Comparison of ENCODE assay signal across 10 mouse cellular contexts in genomic region chr5:122898153-122898552, GRCm38 (mm10). TPM values are rescaled to one million over a fixed set of nuclear protein-coding genes. Genes with fewer than 3 reads are reported as not detected.
A peak's percentile ranks its signal among the peaks of the same experiment; 100 is the strongest.
DNase-seq lines count a peak whose midpoint lies in the region; ATAC-seq and TF ChIP-seq lines count a peak whose summit lies in the region.
"Had no signal": no experiment of that assay in that cellular context is flagged by ENCODE, and none has a peak within 500 bp of the region (broad histone marks: within the 10 kb centered on the region; RNA-seq: fewer than 3 reads in every experiment).

No protein-coding gene starts in this region.

- H3K9me3 ChIP-seq in liver, embryonic 11.5 days (ENCODE audit: control insufficient read depth, low read length), result no peaks in the 10 kb centered on the region
- H3K9me3 ChIP-seq in forebrain, embryonic 14.5 days (replicated peaks; ENCODE audit: control insufficient read depth, low read length), result no peaks in the 10 kb centered on the region
- no peaks in the 10 kb centered on the region for H3K9me3 ChIP-seq in limb, embryonic 13.5 days
- H3K9me3 ChIP-seq in midbrain, embryonic 16.5 days (replicated peaks; ENCODE audit: control insufficient read depth, low read length, poor library complexity, severe bottlenecking), result no peaks in the 10 kb centered on the region
- no peaks in the 10 kb centered on the region for H3K9me3 ChIP-seq in intestine, embryonic 15.5 days

- H3K27me3 ChIP-seq in liver, embryonic 11.5 days (replicated peaks; ENCODE audit: control insufficient read depth, insufficient read depth, low read length), result no peaks in the 10 kb centered on the region
- no peaks in the 10 kb centered on the region for H3K27me3 ChIP-seq in forebrain, embryonic 14.5 days (replicated peaks; ENCODE audit: control insufficient read depth, insufficient read depth, low read length)
- no peaks in the 10 kb centered on the region for H3K27me3 ChIP-seq in limb, embryonic 13.5 days
- H3K27me3 ChIP-seq in midbrain, embryonic 16.5 days (ENCODE audit: control insufficient read depth, insufficient read depth, low read depth, low read length), result no peaks in the 10 kb centered on the region
- no peaks in the 10 kb centered on the region for H3K27me3 ChIP-seq in intestine, embryonic 15.5 days (replicated peaks)
- no peaks in the 10 kb centered on the region for H3K27me3 ChIP-seq in heart, adult 2 months (ENCODE audit: control insufficient read depth, insufficient read depth, low read length)

- H3K9ac ChIP-seq in liver, embryonic 11.5 days (ENCODE audit: low read depth, low read length), result no peak overlapping the region
- peak overlapping the region; percentile 89 for H3K9ac ChIP-seq in forebrain, embryonic 14.5 days (ENCODE audit: low read length)
- peak overlapping the region; percentile 95; the same call in 1 of the 2 replicates for H3K9ac ChIP-seq in limb, embryonic 13.5 days
- H3K9ac ChIP-seq in midbrain, embryonic 16.5 days (ENCODE audit: low read depth, low read length), result no peak overlapping the region
- no peak overlapping the region for H3K9ac ChIP-seq in intestine, embryonic 15.5 days
- no peak overlapping the region for H3K9ac ChIP-seq in heart, adult 2 months (ENCODE audit: low read depth, low read length)

- WGBS in liver, embryonic 11.5 days, result 75% methylated on average over 6 of the region's 6 CpGs
- 83% methylated on average over 6 of the region's 6 CpGs for WGBS in forebrain, embryonic 14.5 days
- WGBS in limb, embryonic 13.5 days, result 68% methylated on average over 6 of the region's 6 CpGs
- 75% methylated on average over 6 of the region's 6 CpGs for WGBS in midbrain, embryonic 16.5 days
- WGBS in intestine, embryonic 15.5 days, result 84% methylated on average over 6 of the region's 6 CpGs
- 88% methylated on average over 6 of the region's 6 CpGs for WGBS in heart, adult 2 months

- no peak for TF ChIP-seq CTCF in heart, adult 2 months (IDR thresholded peaks at IDR 0.05)

- intact Hi-C loops in heart, adult 2 months (cut with DNase I), result no loop called here

- TF ChIP-seq EP300 in heart, adult 2 months (IDR thresholded peaks at IDR 0.05; ENCODE audit: insufficient read depth, low read depth, low read length), result no peak

- peak overlapping the region; percentile 92 for H3K4me2 ChIP-seq in liver, embryonic 11.5 days
- peak overlapping the region; percentile 77 for H3K4me2 ChIP-seq in forebrain, embryonic 14.5 days (ENCODE audit: low read length)
- H3K4me2 ChIP-seq in limb, embryonic 13.5 days (replicated peaks), result peak overlapping the region; percentile 76
- peak overlapping the region; percentile 78 for H3K4me2 ChIP-seq in midbrain, embryonic 16.5 days (ENCODE audit: low read length)
- H3K4me2 ChIP-seq in intestine, embryonic 15.5 days (replicated peaks), result no peak overlapping the region

- peaks cover 5% of the 10 kb centered on the region; the same call in 1 of the 2 replicates for H3K79me2 ChIP-seq in heart, adult 2 months (replicated peaks; ENCODE audit: control insufficient read depth, insufficient read depth, low read length)

- H3K4me1 ChIP-seq in liver, embryonic 11.5 days (replicated peaks; ENCODE audit: control insufficient read depth, insufficient read depth, low read length), result peaks cover 49% of the 10 kb centered on the region
- peaks cover 21% of the 10 kb centered on the region for H3K4me1 ChIP-seq in forebrain, embryonic 14.5 days (ENCODE audit: control insufficient read depth, insufficient read depth, low read length)
- peaks cover 40% of the 10 kb centered on the region for H3K4me1 ChIP-seq in limb, embryonic 13.5 days
- H3K4me1 ChIP-seq in midbrain, embryonic 16.5 days (ENCODE audit: control insufficient read depth, insufficient read depth, low read length), result peaks cover 41% of the 10 kb centered on the region
- peaks cover 9% of the 10 kb centered on the region; the same call in 1 of the 2 replicates for H3K4me1 ChIP-seq in intestine, embryonic 15.5 days (replicated peaks)
- peaks cover 3% of the 10 kb centered on the region for H3K4me1 ChIP-seq in heart, adult 2 months (ENCODE audit: control insufficient read depth, insufficient read depth, low read length)

- no peak for ATAC-seq in liver, embryonic 11.5 days (replicated peaks; ENCODE audit: low FRiP score)
- ATAC-seq in forebrain, embryonic 14.5 days, result no peak
- no peak for ATAC-seq in limb, embryonic 13.5 days (ENCODE audit: low FRiP score, low read depth)
- ATAC-seq in midbrain, embryonic 16.5 days, result no peak
- ATAC-seq in intestine, embryonic 15.5 days, result no peak

- TF ChIP-seq POLR2A in heart, adult 2 months (IDR thresholded peaks at IDR 0.05; ENCODE audit: insufficient read depth, low read depth, low read length), result no peak

- 0 out of 2 replicates have a peak overlapping the region, but pooled peaks have one; percentile 8 for H3K4me3 ChIP-seq in liver, embryonic 11.5 days (ENCODE audit: low read depth, low read length)
- H3K4me3 ChIP-seq in forebrain, embryonic 14.5 days (ENCODE audit: low read depth, low read length), result peak overlapping the region; percentile 88; the same call in 1 of the 2 replicates
- peak overlapping the region; percentile 92; the same call in 1 of the 2 replicates for H3K4me3 ChIP-seq in limb, embryonic 13.5 days
- H3K4me3 ChIP-seq in midbrain, embryonic 16.5 days (ENCODE audit: low read depth, low read length), result peak overlapping the region; percentile 92; the same call in 1 of the 2 replicates
- H3K4me3 ChIP-seq in intestine, embryonic 15.5 days (replicated peaks), result no peak overlapping the region
- no peak overlapping the region for H3K4me3 ChIP-seq in heart, adult 2 months

- DNase-seq in liver, embryonic 11.5 days (ENCODE audit: low spot score), result no peak
- DNase-seq in liver, result no peak
- no peak for DNase-seq in forebrain, embryonic 14.5 days (ENCODE audit: low spot score)
- no peak for DNase-seq in layer of hippocampus, postnatal 25 days (ENCODE audit: extremely low spot score in 1 of 2, low spot score in 1 of 2)
- no peak for DNase-seq in heart, adult 2 months
- DNase-seq: cerebellum, adult 8-10 months; kidney, postnatal 36 days had no signal

- no peaks in the 10 kb centered on the region for H3K36me3 ChIP-seq in liver, embryonic 11.5 days (ENCODE audit: control insufficient read depth, insufficient read depth, low read length)
- no peaks in the 10 kb centered on the region for H3K36me3 ChIP-seq in forebrain, embryonic 14.5 days (ENCODE audit: control insufficient read depth, insufficient read depth, low read length)
- no peaks in the 10 kb centered on the region for H3K36me3 ChIP-seq in limb, embryonic 13.5 days
- H3K36me3 ChIP-seq in midbrain, embryonic 16.5 days (ENCODE audit: control insufficient read depth, insufficient read depth, low read length), result no peaks in the 10 kb centered on the region
- no peaks in the 10 kb centered on the region for H3K36me3 ChIP-seq in intestine, embryonic 15.5 days
- no peaks in the 10 kb centered on the region for H3K36me3 ChIP-seq in heart, adult 2 months (ENCODE audit: control insufficient read depth, insufficient read depth, low read length)

- H3K27ac ChIP-seq in liver, embryonic 11.5 days (ENCODE audit: low read depth, low read length), result no peak overlapping the region
- no peak overlapping the region for H3K27ac ChIP-seq in forebrain, embryonic 14.5 days (ENCODE audit: low read depth, low read length)
- H3K27ac ChIP-seq in limb, embryonic 13.5 days, result no peak overlapping the region
- H3K27ac ChIP-seq in midbrain, embryonic 16.5 days (ENCODE audit: low read length), result no peak overlapping the region
- no peak overlapping the region for H3K27ac ChIP-seq in intestine, embryonic 15.5 days
- no peak overlapping the region for H3K27ac ChIP-seq in heart, adult 2 months

RNA-seq across cellular contexts. Expression of gene Rnf34, which starts 48.3 kb away (rescaled TPM):
- 24.6 and 26.5 TPM in 2 replicates for polyA plus RNA-seq in liver, embryonic 11.5 days (2014; fragmentation: Nextera tagmentation; extraction: Ambion mirVana)
- 48.9 and 54.3 TPM in 2 replicates for polyA plus RNA-seq in forebrain, embryonic 14.5 days (2014; fragmentation: Nextera tagmentation; extraction: Ambion mirVana)
- polyA plus RNA-seq in limb, embryonic 13.5 days (2015; fragmentation: Nextera tagmentation; extraction: Ambion mirVana), result 41.8 and 42.4 TPM in 2 replicates
- polyA plus RNA-seq in midbrain, embryonic 16.5 days (2015; fragmentation: Nextera tagmentation; extraction: Ambion mirVana), result 48.3 and 50.7 TPM in 2 replicates
- total RNA-seq in layer of hippocampus, postnatal 25 days (2021), result 10 to 100 TPM; 58.0 TPM
- 25.9 and 30.7 TPM in 2 replicates for polyA plus RNA-seq in intestine, embryonic 15.5 days (2015; fragmentation: Nextera tagmentation; extraction: Ambion mirVana)
- total RNA-seq in heart, adult 2 months (2021), result 10 to 100 TPM; 26.1 to 33.3 TPM
- 10.5 and 21.8 TPM in 2 replicates for polyA plus RNA-seq in heart, adult 2 months (2012; rRNA removed)

Comparison
In these comparisons a context has a peak if more than half of its experiments do, and no peak if none do; other contexts are left out.
1. H3K4me3 ChIP-seq: peak in liver, embryonic 11.5 days (single experiment), forebrain, embryonic 14.5 days (single experiment), limb, embryonic 13.5 days (single experiment) and midbrain, embryonic 16.5 days (single experiment); none in intestine, embryonic 15.5 days (single experiment) and heart, adult 2 months (single experiment).
2. H3K9ac ChIP-seq: peak in forebrain, embryonic 14.5 days (single experiment) and limb, embryonic 13.5 days (single experiment); none in liver, embryonic 11.5 days (single experiment), midbrain, embryonic 16.5 days (single experiment), intestine, embryonic 15.5 days (single experiment) and heart, adult 2 months (single experiment).